Mouse (Mus musculus) kidney, embryonic 14.5 days (tissue): ENCODE measurements at regions not wholly inside any gene's neighbourhood (a gene's known extent, or its start where the extent isn't known, plus 50 kb on each side); places are given as distances from the start of the nearest gene placed in this dataset.

ENCODE experiments used
- ATAC-seq: fragments of 200-750 bp; cut with Nextera tagmentation; 2 replicates; pipeline ENCODE4 v1.8.0; 2017; ENCODE audit warnings: moderate number of reproducible peaks, mild to moderate bottlenecking, moderate TSS enrichment, moderate library complexity; ENCODE audit not compliant: low FRiP score, low TSS enrichment
- H3K27ac ChIP-seq: fragments of 300-500 bp; sonication (generic); 2 replicates; pipeline ENCODE4 v1.5.1; 2014; ENCODE audit warnings: low read depth, mild to moderate bottlenecking, low read length, moderate library complexity, mixed read lengths
- H3K27me3 ChIP-seq: fragments of 300-500 bp; sonication (generic); 2 replicates; pipeline ENCODE4 v1.6.1; 2014; ENCODE audit warnings: mild to moderate bottlenecking, low read length; ENCODE audit not compliant: control insufficient read depth, insufficient read depth
- H3K36me3 ChIP-seq: fragments of 300-500 bp; sonication (generic); 2 replicates; pipeline ENCODE4 v1.6.1; 2014; ENCODE audit warnings: low read length, mixed read lengths; ENCODE audit not compliant: control insufficient read depth, insufficient read depth
- H3K4me1 ChIP-seq: fragments of 300-500 bp; sonication (generic); 2 replicates; pipeline ENCODE4 v1.6.1; 2014; ENCODE audit warnings: low read length, mixed read lengths; ENCODE audit not compliant: control insufficient read depth, insufficient read depth
- H3K4me2 ChIP-seq: fragments of 300-500 bp; sonication (generic); replicated peaks from 2 replicates; pipeline ENCODE4 v1.6.1; 2014; ENCODE audit warnings: low read depth, mild to moderate bottlenecking, low read length
- H3K4me3 ChIP-seq: fragments of 300-500 bp; sonication (generic); 2 replicates; pipeline ENCODE4 v1.5.1; 2014; ENCODE audit warnings: mild to moderate bottlenecking, low read length
- H3K9ac ChIP-seq: fragments of 300-500 bp; sonication (generic); 2 replicates; pipeline ENCODE4 v1.6.1; 2014; ENCODE audit warnings: low read depth, mild to moderate bottlenecking, low read length, moderate library complexity
- H3K9me3 ChIP-seq: fragments of 300-500 bp; sonication (generic); 2 replicates; pipeline ENCODE4 v1.6.1; 2016; ENCODE audit warnings: low read length; ENCODE audit not compliant: control insufficient read depth
- WGBS: fragments of 180-500 bp; shearing (Covaris S2); extraction: QIAGEN DNeasy Blood & Tissue Kit; methylation state at CpG from one replicate; pipeline ENCODE4 v1.1.7; 2014; 5-methylcytosine and 5-hydroxymethylcytosine counted together

GRCm38 (mm10) chr13:26865930-26866555 lies 96.1 kb upstream of the Hdgfl1 start:
- H3K4me2 ChIP-seq: no peak overlapping the region
- H3K27me3 ChIP-seq: no peaks in the 10 kb centered on the region
- H3K36me3 ChIP-seq: no peaks in the 10 kb centered on the region
- 31% methylated on average over 4 of the region's 4 CpGs for WGBS
- no peaks in the 10 kb centered on the region for H3K4me1 ChIP-seq
- H3K9ac ChIP-seq: no peak overlapping the region
- peak; percentile 73; the same call in 1 of the 2 replicates for ATAC-seq
- no peaks in the 10 kb centered on the region for H3K9me3 ChIP-seq
- H3K27ac ChIP-seq: no peak overlapping the region
- no peak overlapping the region for H3K4me3 ChIP-seq

- Histone ChIP-seq H3K4me2 (no peak overlapping the region), H3K4me1 (no peaks in the 10 kb centered on the region), H3K27ac (no peak overlapping the region), H3K27me3 (no peaks in the 10 kb centered on the region), H3K36me3 (no peaks in the 10 kb centered on the region), H3K9ac (no peak overlapping the region), H3K4me3 (no peak overlapping the region), H3K9me3 (no peaks in the 10 kb centered on the region)
- 50% methylated on average over 3 of the region's 3 CpGs for WGBS
- no peak for ATAC-seq
Observed at GRCm38 (mm10) chr13:26867794-26868193, 97.8 kb upstream of the Hdgfl1 start.

- Histone ChIP-seq H3K36me3 (no peaks in the 10 kb centered on the region), H3K9me3 (no peaks in the 10 kb centered on the region), H3K27me3 (no peaks in the 10 kb centered on the region), H3K9ac (no peak overlapping the region), H3K4me1 (no peaks in the 10 kb centered on the region), H3K4me3 (no peak overlapping the region), H3K4me2 (no peak overlapping the region), H3K27ac (no peak overlapping the region)
- 36% methylated on average over 7 of the region's 7 CpGs for WGBS
- ATAC-seq: peak; percentile 60; the same call in 1 of the 2 replicates
Observed at GRCm38 (mm10) chr13:26916477-26916876, 140.9 kb upstream of the Prl start.

- Histone ChIP-seq H3K4me1 (peaks cover 7% of the 10 kb centered on the region; the same call in 1 of the 2 replicates), H3K27ac (peak overlapping the region; percentile 32; the same call in 1 of the 2 replicates), H3K9me3 (no peaks in the 10 kb centered on the region), H3K4me2 (no peak overlapping the region), H3K9ac (no peak overlapping the region), H3K27me3 (no peaks in the 10 kb centered on the region), H3K36me3 (no peaks in the 10 kb centered on the region), H3K4me3 (no peak overlapping the region)
- WGBS: 7% methylated on average over 4 of the region's 4 CpGs
- ATAC-seq: peak; percentile 87
Observed at GRCm38 (mm10) chr13:26932695-26933438, 124.5 kb upstream of the Prl start.

GRCm38 (mm10) chr13:26933838-26934237 lies 123.5 kb upstream of the Prl start:
- H3K36me3 ChIP-seq: no peaks in the 10 kb centered on the region
- no peak overlapping the region for H3K9ac ChIP-seq
- H3K4me1 ChIP-seq: peaks cover 7% of the 10 kb centered on the region; the same call in 1 of the 2 replicates
- 31% methylated on average over 5 of the region's 5 CpGs for WGBS
- H3K27me3 ChIP-seq: no peaks in the 10 kb centered on the region
- no peak overlapping the region for H3K27ac ChIP-seq
- H3K9me3 ChIP-seq: no peaks in the 10 kb centered on the region
- no peak overlapping the region for H3K4me3 ChIP-seq
- H3K4me2 ChIP-seq: no peak overlapping the region
- no peak for ATAC-seq

- Histone ChIP-seq H3K27ac (no peak overlapping the region), H3K4me3 (no peak overlapping the region), H3K9ac (no peak overlapping the region), H3K4me1 (no peaks in the 10 kb centered on the region), H3K4me2 (no peak overlapping the region), H3K36me3 (no peaks in the 10 kb centered on the region), H3K9me3 (no peaks in the 10 kb centered on the region), H3K27me3 (no peaks in the 10 kb centered on the region)
- ATAC-seq: no peak
Observed at GRCm38 (mm10) chr13:26940436-26940835, 116.9 kb upstream of the Prl start.

- H3K4me2 ChIP-seq: no peak overlapping the region
- 93% methylated on average over 3 of the region's 3 CpGs for WGBS
- H3K9me3 ChIP-seq: no peaks in the 10 kb centered on the region
- no peak overlapping the region for H3K27ac ChIP-seq
- H3K36me3 ChIP-seq: no peaks in the 10 kb centered on the region
- H3K9ac ChIP-seq: no peak overlapping the region
- no peaks in the 10 kb centered on the region for H3K4me1 ChIP-seq
- no peaks in the 10 kb centered on the region for H3K27me3 ChIP-seq
- H3K4me3 ChIP-seq: no peak overlapping the region
- no peak for ATAC-seq
Observed at GRCm38 (mm10) chr13:26944487-26944886, 112.9 kb upstream of the Prl start.

- Histone ChIP-seq H3K4me1 (no peaks in the 10 kb centered on the region), H3K36me3 (no peaks in the 10 kb centered on the region), H3K9me3 (no peaks in the 10 kb centered on the region), H3K4me3 (no peak overlapping the region), H3K4me2 (no peak overlapping the region), H3K27me3 (no peaks in the 10 kb centered on the region), H3K27ac (no peak overlapping the region), H3K9ac (no peak overlapping the region)
- WGBS: 96% methylated on average over 2 of the region's 2 CpGs
- no peak for ATAC-seq
Observed at GRCm38 (mm10) chr13:26951461-26951860, 105.9 kb upstream of the Prl start.

GRCm38 (mm10) chr13:26953834-26954233 lies 103.5 kb upstream of the Prl start:
- Histone ChIP-seq H3K4me3 (no peak overlapping the region), H3K9ac (no peak overlapping the region), H3K36me3 (no peaks in the 10 kb centered on the region), H3K27me3 (no peaks in the 10 kb centered on the region), H3K4me1 (no peaks in the 10 kb centered on the region), H3K27ac (no peak overlapping the region), H3K4me2 (no peak overlapping the region), H3K9me3 (no peaks in the 10 kb centered on the region)
- no peak for ATAC-seq
- 83% methylated on average over 2 of the region's 2 CpGs for WGBS
